Mouse (Mus musculus): ENCODE data around the gene Cyp2t4.

Gene Cyp2t4

GRCm38 (mm10) chr7:27184964-27185363, 31.4 kb downstream of the Cyp2t4 start:
- no peak for DNase-seq

- DNase-seq = no peak
These were observed 32.5 kb downstream of the Cyp2t4 start for GRCm38 (mm10) chr7:27185986-27186385.

DNA sequence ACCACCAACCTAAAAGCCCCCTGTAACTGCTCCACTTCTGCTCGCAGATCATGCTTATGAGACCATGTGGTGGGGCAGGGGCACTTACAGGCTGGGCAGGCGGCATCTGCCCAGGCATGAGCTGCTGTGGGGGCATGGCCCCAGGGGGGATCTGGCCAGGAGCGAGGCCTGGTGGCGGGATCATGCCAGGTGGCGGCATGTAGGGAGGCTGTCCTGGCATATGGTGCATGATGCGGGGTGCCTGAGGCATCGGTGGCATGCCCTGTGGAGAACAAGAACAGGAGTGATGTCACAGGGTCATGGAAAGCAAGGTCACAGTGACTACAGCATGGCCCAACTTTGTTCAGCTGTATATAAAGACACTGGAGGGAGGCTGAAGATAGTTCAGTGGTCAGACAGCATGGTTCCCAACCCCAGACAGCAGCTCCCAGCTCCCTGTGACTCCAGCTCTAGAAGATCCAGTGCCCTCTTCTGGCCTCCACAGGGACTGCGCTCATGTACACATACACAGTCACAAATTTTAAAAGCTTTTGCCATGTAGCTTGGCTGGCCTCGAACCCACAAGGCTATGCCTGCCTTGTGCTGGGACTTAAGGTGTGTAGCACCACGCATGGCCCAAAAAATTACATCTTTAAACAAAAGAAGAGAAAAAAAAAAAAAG, 35.9 kb downstream of the Cyp2t4 start:
- DNase-seq = no peak

DNA sequence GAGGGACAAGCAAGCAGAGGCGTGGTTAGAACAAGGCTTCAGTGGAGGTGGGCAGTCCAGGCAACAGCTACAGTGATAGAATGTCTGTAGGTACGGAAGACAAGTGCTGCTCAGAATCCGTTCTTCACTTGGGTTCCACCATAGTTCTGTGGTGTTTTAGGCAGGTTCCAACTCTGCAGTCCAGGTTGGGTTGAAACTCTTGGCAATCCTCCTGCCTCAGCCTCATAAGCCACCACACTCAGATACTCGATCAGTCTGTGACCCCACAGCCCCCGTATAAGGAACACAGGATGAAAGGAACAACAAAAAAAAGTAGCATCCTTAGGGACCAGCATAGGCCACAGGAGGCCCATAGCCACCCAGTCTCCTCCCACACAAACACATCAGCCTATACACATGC, 38.9 kb downstream of the Cyp2t4 start:
- DNase-seq = no peak

DNA sequence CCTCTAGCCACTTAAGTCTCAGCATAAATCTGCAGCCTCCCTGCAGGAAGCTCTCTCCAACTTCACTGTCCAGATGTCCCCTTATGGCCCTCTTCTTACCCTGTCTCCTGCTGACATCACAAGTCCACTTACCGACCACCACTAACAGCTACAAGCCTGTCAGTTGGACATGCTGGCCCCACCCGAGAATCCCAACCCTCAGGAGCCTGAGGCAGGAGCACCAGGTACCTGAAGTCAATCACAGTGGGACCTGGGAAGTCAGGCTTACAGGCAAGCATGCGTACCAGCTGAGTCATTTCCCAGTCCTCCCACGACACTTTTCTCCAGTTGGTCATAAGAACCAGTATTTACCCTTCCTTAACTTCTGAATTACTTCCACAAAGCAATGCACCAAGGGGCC, 40.2 kb downstream of the Cyp2t4 start:
- DNase-seq = no peak

- DNase-seq = peak; percentile 99
These were observed 42.4 kb downstream of the Cyp2t4 start, which contains the start of the genes BC024978 and Snrpa for GRCm38 (mm10) chr7:27195681-27196611. BC024978 (plus strand) TSS chr7:27195781. Snrpa (minus strand) TSS chr7:27196271.

GRCm38 (mm10) chr7:27197136-27197535, 43.6 kb downstream of the Cyp2t4 start:
- DNase-seq = no peak

- DNase-seq = no peak
These were observed 44.1 kb downstream of the Cyp2t4 start for GRCm38 (mm10) chr7:27197634-27198033.

- no peak for DNase-seq
These were observed 44.8 kb downstream of the Cyp2t4 start for GRCm38 (mm10) chr7:27198355-27198754.

- DNase-seq = no peak
These were observed 45.3 kb downstream of the Cyp2t4 start for GRCm38 (mm10) chr7:27198779-27199178.

- DNase-seq = no peak
These were observed 50.4 kb downstream of the Cyp2t4 start for GRCm38 (mm10) chr7:27203730-27204449.
